Mouse (Mus musculus): ENCODE data around the gene Shisa8.

DNA sequence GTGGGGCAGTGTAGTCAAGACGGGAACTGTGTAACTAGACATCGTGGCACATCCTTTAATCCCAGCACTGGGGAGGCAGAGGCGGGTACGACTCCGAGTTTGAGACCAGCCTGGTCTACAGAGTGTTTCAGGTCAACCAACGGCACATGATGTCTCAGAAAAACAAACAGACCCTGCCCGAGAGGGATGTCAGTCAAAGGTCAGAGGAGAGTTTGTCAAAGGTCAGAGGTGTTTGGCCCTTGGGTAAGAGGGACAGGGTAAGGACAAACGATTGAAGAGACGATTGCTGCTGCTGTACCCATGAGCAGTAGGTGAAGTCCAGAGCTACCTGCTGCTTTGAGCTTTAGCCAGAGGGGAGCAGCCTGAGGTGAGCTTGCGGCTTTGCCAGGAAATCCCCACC, 29.0 kb downstream of the Shisa8 start:
- no peak for TF ChIP-seq POLR2AphosphoS2 (IDR thresholded peaks at IDR 0.05; ENCODE audit: insufficient read length, low read depth)
- TF ChIP-seq POLR2A (IDR thresholded peaks at IDR 0.05; ENCODE audit: insufficient read length, low read depth): no peak
- TF ChIP-seq TCF3 (IDR thresholded peaks at IDR 0.05; ENCODE audit: insufficient read length, low read depth): no peak
- no peak for TF ChIP-seq MYOD1 (IDR thresholded peaks at IDR 0.05; ENCODE audit: control insufficient read depth in 1 of 3, insufficient read length in 2 of 3, low read depth in 2 of 3)
- no peak for TF ChIP-seq E2F4 (IDR thresholded peaks at IDR 0.05; ENCODE audit: insufficient read depth)
- TF ChIP-seq MAX (IDR thresholded peaks at IDR 0.05; ENCODE audit: low read depth): no peak

Measured in myocyte (in vitro differentiated cells).